Mouse (Mus musculus) thymus, postnatal 25 days (tissue): ENCODE measurements around the gene Cog4.
A peak's percentile ranks its signal among the peaks of the same experiment; 100 is the strongest.
"Not testable (repeated sequence)": the region's sequence is repeated elsewhere in the genome, so short reads cannot be mapped to it uniquely, and the experiment has no call there.

Experiments used
- DNase-seq: peaks from one replicate; pipeline ENCODE4 v3.0.0; 2022

The Cog4 gene

DNA sequence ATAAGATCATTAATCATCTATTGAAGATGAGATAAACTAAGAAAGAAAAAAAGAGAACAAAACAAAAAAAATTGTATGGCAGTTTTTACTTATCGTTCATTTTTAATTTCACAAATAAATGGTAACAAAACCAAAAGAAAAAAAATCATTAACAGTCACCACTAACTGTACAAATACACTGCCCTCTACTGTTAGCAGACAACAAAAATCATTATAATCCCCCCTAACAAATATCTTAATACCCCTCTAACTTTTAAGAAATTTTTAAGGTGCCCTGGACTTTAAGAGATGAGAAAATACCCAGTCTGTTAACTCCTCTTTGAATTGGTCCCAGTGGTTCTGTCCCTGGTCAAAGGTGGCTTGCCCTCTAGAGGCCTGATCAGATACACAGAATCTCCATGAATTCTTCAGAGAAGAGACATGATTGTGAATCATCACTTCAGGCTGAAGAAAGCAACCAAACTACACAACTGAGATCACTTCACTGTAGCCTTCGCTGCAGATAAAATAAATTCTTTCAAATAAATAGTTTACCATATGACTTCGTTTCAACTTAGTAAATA lies 4.3 kb upstream of the Cog4 start:
- DNase-seq, result no peak

DNA sequence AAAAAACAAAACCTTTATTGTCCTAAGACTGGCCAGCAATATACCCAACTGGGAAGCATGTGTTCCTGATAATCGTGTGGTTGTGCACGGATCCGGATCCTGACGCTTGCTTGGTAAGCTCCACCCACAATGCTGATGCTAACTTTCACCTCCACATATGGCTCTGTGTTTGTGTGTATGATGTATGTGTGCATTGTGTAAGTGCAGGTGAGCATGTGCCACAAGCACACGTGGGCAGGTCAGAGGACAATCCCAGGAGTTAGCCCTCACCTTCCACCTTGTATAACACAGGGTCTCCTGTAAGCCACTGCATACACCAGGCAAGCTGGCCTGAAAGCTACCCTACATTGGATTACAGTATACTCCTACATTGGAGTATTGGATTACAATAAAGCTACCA lies 3.2 kb upstream of the Cog4 start:
- no peak for DNase-seq

DNA sequence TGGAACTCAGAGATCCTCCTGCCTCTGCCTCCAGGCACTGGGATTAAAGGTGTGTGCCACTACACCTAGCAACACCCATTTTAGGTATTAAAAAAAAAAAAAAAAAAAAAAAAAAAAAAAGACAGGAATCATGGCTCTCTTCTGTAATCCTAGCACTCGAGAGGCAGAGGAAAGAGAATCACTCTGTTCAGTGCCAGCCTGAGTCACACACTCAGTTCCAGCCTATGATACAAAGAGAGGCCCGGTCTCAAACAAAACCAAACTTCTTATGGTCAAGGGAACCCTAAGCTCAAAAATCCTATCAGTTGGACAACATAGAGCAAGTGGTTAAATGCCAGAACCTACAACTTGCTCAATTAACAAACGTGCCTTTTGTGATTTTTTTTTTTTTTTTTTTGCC lies 1.5 kb upstream of the Cog4 start:
- DNase-seq, result no peak

DNA sequence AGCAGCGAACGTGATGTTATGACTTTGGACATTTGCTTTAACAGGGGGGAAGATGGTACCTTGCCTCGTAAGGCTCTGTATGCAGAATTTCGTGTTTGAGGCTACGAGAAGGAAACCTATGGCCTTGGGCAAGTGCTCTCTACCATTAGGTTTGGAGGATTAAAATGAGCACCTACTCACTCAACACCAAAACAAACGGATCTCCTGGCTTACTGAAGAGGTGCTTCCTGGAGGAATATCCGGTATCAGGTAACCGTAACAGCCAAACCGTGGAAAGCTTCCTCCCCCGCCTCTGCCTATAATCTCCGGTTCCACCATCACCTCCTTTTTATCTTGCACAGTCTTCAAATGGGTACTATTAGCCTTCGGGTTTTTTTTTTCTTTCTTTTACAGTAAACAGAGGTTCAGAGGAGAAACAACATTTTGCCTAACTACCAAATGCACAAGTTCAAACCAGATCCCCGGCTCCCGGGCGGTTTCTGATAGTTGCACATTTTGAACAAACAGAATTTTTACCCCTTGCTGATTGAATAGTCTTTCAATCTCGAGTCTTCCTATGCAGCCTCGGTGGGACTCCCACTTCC lies 487 bp upstream of the Cog4 start:
- peak; percentile 18 for DNase-seq

DNA sequence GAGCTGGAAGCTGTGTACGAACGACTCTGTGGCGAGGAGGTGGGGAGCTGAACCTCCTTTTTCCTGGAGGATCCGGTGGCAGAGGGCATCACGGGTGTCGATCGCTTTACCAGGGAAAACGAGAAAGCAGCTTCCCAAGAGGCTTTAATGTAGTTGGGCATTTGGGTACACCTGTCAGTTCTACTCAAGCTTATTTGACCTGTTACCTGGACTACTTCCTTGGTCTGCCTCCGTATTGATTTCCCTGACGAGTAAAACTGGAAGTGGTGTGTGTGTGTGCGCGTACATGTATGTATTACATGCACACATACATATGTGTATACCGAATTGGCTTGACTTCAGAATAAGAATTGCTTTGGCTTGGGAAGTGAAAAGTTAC lies 760 bp downstream of the Cog4 start:
- DNase-seq, result no peak

DNA sequence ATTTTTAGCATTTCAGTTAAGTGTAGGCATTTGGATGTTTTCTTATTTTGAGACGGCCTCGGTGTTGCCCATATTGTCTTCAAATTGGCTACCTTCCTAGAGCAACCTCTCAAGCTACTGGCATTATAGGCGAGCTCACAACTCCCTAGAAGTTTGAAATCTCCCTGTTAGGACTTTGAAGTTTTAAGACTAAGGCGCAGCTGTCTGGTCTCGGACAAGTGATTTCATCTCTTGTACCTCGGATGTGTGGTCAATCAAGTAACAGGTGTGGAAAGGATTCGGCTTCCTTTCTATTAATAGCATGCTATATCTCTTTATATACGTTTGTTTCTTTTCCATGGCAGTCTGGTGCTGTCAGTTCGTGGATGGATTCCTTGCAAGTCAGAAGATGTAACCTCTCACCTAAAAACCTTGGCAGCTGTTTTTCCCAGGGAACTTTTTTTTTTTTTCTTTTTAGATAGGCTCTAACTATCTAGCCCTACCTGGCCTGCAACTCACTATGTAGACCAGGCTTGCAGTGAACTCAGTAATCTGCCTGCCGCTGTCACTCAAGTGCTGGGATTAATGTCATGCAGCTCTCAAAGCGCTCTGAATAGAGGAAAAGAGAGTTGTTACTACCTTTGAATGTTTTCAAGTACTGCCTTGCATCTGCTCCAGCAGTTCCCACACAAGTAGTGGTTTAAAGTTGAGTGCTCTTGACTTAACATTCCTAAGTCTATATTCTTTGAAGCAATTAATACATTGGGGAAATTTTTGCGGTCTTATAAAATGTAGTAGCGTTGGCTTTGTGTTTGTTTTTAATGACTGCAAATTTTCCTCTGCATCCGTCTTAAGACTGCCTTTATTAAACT lies 1.5 kb downstream of the Cog4 start:
- no peak for DNase-seq

DNA sequence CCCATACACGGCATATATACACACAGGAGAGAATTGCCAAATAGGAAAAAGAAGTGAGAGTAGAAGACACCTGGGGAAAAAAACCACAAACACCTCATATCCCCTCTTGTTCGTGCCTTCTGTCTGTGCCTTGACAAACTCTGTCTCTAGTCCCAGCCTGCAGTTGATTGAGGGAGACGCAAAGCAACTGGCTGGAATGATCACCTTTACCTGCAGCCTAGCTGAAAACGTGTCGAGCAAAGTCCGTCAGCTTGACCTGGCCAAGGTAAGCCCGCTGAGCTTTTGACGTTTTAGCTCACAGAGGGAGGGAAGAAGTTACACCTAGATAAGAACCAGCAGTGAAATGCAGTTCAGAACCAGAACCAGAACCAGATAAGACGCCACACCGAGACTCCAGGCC lies 4.8 kb downstream of the Cog4 start:
- DNase-seq, result no peak

DNA sequence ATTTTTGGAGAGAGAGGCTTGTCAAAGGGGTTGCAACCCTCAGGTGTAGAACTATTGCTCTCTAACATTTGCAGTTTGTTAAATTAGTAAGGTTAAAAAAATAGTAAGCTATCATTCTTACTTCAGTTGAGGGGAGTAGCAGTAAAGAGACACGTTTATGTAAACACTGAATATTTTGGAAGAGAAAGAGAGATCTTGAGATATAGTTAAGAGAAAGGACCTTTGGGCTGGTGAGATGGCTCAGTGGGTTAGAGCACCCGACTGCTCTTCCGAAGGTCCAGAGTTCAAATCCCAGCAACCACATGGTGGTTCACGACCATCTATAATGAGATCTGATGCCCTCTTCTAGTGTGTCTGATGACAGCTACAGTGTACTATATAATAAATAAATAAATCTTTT lies 9.7 kb downstream of the Cog4 start:
- DNase-seq, result not testable (repeated sequence)

DNA sequence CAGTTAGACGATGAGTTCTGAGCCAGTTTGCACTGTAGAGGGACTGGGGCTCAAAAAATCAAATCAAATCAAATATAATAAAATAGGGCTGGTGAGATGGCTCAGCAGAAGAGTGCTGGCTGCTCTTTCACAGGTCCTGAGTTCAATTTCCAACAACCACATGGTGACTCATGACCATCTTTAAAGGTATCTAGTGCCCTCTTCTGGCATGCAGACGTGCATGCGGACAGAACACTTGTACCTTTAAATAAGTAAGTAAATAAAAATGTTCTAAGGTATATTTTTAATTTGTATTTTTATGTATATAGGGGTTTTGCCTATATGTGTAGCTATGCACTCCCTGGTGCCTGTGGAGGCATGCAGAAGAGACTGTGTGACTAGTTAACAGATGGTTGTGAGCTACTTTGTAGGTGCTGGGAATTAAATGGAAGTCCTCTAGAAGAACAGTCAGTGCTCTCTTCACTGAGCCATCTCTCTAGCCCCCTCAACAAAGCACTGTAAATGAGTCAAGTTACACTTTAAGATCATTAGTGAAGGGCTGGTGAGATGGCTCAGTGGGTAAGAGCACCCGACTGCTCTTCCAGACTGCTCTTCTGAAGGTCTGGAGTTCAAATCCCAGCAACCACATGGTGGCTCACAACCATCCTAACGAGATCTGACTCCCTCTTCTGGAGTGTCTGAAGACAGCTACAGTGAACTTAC lies 10.5 kb downstream of the Cog4 start:
- no peak for DNase-seq

DNA sequence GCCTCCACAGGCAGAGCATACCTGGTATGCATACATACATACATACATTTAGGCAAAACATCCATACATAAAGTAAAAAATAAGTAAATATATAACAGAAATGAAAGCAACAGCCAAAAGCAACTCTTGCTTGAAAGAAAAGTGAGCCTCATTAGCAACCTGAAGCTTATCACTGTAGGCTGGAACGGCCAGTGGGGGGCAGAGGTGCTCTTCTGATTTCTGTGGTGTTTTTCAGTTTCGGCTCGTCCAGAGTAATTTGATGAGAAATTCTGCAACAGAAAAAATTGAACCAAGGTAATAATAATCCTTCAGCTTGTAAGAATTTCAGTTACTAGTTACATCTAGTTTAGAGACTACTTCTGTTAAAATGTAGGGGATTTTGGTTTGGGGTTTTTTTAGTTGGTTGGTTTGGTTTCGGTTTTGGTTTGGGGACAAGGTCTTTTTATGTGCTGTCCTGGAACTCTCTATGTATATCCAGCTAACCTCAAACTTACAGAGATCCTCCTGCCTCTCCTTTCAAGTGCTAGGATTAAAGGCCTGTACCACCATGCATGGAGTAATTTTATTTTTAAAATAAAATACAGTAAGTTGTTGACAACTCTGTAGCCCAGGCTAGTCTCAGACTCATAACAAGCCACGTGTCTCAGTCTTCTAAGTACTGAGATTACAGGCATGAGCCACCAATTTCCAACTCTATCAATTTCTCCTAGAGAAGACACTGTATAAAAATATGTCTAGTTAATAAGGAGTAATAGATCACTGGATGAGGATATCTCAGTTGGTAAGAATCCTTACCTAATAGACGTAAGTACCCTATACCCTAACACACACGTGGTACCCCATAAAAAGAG lies 13.5 kb downstream of the Cog4 start:
- no peak for DNase-seq

DNA sequence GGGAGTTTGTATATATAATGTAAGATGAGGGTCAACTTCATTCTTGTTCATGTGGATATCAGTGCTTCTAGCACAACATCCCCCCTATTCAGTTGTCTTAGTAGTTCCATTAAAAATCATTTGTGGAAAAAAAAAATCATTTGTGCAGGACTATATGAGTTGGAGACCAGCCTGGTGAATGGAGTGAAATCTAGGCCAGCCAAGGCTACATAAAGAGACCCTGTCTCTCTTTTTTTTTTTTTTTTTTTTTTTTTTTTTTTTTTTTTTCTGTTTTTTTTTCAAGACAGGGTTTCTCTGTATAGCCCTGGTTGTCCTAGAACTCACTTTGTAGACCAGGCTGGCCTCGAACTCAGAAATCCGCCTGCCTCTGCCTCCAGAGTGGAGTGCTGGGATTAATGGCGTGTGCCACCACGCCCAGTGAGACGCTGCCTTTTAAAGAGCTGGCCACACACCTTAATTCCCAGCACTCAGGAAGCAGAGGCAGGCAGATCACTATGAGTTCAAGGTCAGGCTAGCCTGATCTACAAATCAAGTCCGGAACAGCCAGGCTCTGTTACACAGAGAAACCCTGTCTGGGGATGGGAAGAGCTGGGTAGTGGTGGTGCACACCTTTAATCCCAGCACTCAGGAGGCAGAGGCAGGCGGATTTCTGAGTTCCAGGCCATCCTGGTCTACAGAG lies 15.1 kb downstream of the Cog4 start:
- DNase-seq, result not testable (repeated sequence)

DNA sequence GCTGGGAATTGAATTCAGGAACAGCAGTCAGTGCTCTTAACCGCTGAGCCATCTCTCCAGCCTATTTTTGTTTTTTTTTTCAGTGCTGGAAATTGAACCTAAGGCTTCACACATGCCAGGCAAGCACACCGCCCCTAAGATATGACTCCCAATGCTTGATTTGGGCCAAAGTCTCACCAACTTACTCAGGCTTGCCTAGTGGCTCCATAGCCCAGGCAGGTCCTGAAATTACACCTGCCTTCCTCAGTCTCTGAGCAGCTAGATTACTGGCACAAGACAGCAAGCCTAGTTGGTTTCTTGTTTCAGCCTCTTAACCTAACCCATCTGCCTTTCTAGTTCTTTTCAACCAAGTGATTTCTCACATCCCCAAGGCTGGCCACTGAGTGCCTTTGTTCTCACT lies 24.1 kb downstream of the Cog4 start:
- no peak for DNase-seq

DNA sequence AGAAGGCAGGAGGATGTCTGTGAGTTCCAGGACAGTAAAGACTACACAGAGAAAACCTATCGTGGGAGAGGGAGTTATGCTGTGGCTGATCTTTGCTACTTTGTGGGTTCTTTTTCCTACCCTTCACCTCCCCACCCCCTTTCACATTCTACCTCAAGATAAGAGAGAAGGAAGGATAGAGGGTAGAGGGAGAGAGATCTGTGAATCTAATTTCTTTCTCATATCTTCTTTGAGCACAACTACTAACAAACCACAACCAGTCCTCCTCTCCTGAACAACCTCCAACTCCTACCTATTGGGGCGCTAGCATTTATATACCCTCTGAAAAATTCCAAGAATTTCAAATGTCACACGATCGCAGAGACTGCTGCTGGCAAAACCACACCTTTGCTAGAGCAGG lies 31.5 kb downstream of the Cog4 start:
- DNase-seq, result no peak

DNA sequence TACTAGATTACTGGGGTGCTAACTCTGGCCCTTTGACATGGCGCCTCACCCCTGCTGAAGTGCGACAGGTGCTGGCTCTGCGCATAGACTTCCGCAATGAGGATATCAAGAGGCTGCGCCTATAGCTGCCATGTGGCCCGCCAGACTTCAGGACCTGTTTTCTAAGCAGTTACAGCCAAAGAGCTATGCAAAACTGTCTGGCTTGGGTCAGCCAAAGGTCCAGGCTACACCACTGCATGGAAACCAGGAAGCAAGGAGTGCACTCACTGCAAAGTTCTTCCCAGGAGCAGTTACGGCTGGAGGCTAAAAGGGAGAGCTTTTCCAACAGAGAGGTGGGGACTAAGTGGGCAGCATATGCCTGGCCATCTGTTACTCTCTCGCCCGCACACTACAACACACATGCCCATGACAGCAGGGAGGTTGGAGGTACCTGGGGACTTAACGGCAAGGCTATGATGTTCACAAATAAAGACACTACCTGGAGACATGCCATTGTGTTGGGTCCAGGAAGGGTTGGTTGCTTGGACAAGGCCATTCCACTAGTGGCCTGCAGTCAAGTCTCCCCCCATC lies 35.4 kb downstream of the Cog4 start:
- no peak for DNase-seq

DNA sequence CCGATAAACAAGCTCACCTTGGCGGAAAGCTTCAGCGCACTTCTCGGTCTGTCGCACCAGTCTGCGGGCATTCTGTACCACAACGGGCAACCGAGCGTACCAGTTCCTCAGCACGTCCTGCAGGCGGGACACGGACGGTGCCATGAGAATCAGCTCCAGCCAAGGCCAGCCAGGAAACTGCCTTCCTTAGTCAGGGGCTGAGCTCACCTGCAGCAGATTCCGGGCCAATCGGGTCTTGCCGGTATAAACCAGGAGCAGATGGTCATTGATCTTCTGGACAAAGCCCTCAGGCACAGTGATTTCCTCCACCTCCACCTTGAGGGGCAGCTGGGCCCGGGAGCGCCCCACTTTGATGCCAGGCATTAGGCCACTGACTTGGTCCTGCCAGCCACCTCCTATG lies 37.4 kb downstream of the Cog4 start:
- no peak for DNase-seq

DNA sequence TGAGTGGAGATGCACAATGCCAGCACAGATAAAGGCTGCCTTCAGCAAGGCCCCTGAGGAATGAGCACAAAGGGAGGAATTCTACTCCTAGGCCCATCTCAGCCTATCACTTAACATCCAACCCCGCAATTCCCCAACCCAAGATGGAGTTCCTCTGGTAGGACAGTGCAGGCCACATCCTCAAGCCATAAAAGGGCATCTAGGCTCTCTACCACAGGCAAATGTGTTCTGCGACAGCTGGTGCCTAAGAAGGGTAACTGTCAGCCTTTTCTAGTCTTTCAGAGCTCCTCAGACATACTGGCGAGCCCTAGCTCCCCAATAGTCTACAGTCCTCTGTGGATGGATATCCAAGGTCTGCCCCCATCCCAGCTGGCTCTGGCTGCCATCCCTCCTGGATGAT lies 40.2 kb downstream of the Cog4 start:
- DNase-seq, result no peak

DNA sequence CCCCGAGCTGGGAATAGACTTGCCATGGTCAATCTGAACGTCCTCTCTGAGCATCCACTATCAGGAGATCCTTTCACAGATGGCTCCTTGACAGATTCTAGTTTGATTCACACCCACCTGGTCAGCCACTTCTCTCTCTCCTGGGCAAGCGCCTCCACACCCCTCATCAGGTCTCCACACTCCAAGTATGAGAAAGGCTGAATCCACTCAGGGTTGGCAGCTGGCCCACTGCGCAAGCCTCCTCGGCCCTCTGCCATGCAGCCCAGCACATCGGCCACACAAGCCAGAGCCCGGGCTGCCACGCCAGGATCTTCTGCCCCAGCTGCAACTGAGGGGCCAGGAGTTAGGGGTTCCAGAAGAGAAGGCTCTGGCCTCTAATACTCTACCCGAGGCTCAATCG lies 41.2 kb downstream of the Cog4 start:
- no peak for DNase-seq

DNA sequence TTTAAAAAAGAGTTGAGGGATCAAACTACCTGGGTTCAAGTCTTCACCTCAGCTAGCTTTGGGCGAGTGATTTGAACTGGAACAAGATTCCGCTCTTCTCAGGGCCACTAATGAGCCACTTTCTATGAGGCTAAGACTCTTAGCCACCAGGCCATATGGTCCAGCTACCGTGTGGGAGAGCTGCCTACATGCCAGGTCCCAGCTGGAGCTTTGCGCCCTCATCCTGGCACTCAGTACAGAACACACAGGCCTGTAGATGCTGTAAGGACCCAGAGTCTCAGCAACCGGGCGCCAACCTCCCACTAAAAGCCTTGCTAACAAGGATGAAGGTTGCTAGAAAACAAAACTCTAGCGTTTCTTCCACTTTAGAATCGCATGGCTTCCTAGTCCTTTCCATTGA lies 42.0 kb downstream of the Cog4 start:
- no peak for DNase-seq

DNA sequence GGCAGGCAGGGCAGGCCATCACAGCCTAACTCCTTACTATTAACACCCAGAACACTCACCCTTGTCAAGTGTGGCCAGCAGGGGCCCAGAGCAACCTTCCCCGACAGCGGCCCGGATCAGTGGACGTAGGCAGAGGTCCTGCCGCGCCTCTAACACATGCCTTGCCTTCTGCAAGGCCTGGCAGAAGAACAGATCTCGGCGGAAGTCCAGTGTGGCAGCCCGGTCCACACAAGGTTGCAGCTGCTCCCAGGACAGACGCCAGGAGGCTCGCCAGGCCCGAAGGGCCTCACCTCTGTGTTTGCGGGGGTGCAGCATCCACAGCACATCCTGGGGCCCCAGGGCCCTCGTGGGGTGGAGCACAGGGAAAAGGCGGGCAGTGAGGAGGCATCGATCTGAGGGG lies 42.5 kb downstream of the Cog4 start:
- DNase-seq, result no peak

DNA sequence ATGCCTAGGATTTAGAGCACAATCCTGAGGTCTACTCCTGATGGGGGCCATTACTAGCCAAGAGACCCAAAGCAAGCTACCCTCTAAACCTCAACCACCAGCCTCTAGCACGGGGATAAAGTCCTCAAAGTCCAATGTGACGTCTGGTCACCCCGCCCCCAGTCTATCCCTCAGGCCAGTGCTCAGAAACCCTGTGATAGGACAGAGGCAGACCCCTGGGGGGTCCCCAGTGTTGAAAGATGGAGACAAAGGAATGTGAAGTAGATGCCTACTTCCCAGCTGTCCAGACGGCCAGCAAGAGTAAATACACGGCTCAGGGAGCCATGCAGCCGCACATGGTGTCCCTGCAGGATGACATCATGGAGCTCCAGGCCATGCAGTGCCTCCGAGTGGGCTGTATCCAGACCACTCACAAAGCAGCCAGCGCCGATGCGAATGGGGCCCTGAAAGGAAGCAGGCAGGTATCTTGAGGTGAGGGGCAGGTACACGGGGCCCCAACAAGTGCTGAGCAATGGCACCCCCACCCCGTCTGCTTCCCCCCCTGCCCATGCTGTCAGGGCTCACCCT lies 43.6 kb downstream of the Cog4 start:
- DNase-seq, result no peak

DNA sequence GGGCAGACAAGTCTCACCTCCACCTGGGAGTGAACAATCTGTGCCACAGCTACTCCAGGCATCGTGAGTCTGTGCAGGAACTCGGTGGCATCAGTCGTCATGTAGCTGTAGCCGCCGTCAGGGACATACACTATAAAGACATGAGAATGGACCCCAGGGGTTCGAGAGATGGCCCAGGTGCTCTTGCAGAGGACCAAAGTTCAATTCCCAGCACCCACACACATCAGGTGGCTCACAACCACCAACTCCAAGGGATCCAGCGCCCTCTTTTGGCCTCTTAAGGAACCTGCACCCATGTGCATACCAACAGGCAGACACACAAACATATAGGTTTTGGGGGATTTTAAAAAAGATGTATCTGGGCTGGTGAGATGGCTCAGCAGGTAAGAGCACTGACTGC lies 45.6 kb downstream of the Cog4 start:
- no peak for DNase-seq

DNA sequence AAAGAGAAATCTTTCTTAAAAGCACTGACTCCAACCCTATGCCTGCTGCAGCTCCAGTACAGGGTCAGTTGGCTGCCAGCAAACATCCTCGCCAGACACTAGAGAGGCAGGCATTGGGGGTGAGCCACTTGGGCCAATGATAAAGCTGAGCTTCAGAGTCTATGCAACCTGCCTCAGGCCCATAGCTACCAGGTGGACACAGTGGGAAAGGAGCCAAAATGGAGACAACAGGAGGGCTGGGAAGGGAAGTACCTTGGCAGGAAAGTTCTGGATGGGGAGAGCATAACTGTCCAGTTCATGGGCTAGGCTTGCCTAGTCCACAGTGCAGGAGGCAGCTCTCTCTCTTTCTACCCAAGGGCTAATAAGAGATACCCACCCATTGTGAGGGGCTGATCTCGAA lies 46.5 kb downstream of the Cog4 start:
- DNase-seq, result no peak
